Mouse (Mus musculus) kidney, postnatal 4 days (tissue): ENCODE results near the gene Prkg1.
A peak's percentile ranks its signal among the peaks of the same experiment; 100 is the strongest.
"Not testable (repeated sequence)": the region's sequence is repeated elsewhere in the genome, so short reads cannot be mapped to it uniquely, and the experiment has no call there.

Source experiments
- DNase-seq, 2 experiments: peaks; one replicate each; pipeline ENCODE4 v3.0.0; 2021; ENCODE audit warnings: mixed read lengths in 2 of 2

Gene Prkg1

DNA sequence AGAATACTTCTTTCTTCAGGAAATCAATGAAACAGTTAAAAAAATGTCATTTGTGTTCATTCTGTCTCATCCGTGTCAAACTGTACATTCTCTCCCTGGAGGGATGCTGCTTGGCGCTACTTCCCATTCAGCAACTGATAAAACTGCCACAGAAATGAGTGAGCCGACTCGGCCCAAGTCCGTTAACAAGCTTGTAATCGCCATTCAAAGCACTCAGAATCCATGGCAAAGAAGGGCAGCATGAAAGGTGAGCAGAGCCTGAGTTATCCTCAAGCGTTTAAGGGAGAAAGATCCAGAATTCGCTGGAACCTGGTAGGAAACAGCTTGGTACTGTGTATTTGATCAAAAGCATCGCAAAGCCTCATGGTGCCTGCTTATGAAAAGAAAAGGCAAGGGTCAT, 339.6 kb downstream of the Prkg1 start:
- no peak for DNase-seq

DNA sequence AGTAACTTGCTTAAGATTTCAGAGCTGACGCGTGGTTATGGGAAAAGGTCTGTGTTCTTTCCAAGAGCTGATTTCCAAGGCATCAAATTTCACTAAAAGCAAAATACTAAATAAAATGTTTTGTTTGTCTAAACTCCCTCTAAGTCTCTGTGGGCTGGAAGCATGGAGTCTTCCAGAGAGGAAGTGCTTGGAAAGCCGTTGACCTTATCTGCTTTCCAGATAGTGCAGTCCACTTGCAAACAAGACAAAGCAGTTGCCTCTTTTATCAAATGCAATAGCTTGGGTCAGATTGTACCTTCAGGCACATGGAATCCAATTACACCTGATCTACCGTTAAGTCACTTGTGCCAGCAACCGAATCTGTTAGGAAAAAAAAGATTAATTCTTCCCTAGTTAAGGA, 340.5 kb downstream of the Prkg1 start:
- no peak for DNase-seq

DNA sequence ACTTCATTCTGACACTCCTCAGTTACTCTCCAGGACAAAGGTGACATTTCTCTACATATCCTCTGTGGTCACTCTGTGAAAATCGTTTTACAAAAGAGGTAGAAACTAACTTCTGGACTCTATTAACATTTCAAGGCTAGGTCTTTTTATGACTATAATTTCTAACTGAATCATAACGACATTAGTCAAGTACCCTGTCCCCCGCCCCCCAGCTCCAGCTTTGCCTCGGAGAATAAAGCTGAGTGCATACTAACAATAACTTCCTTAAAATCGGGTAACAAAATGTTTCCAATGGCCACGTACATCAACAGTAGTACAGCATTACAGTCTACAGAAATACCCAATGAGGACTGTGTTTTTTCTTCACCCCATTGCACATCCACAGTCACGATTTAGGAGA, 351.3 kb downstream of the Prkg1 start:
- DNase-seq: no peak

GRCm38 (mm10) chr19:31396096-31396495, 368.7 kb downstream of the Prkg1 start:
- no peak for DNase-seq

GRCm38 (mm10) chr19:31385353-31385752, 379.5 kb downstream of the Prkg1 start:
- DNase-seq: no peak

DNA sequence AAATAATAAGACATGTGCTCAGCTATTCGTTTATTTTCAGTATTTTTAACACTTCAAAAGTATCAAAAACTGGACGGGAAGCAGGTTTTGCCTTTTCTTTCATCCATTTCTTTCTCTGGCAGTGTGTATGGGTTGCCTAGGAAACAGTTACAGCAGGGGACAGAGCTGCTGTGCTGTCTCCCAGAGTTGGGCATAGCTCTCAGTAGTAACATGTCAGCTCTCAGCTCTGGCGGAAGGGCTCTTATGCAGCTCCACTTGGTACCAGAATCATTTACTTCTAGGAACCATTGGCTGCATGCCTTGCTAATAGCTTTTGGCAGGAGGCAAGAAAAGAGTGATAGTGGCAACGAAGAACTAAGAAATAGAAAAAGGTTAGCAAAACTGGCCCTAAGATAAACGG, 381.0 kb downstream of the Prkg1 start:
- DNase-seq: no peak

- DNase-seq: no peak
Observed at GRCm38 (mm10) chr19:31370106-31370505, 394.7 kb downstream of the Prkg1 start.

DNA sequence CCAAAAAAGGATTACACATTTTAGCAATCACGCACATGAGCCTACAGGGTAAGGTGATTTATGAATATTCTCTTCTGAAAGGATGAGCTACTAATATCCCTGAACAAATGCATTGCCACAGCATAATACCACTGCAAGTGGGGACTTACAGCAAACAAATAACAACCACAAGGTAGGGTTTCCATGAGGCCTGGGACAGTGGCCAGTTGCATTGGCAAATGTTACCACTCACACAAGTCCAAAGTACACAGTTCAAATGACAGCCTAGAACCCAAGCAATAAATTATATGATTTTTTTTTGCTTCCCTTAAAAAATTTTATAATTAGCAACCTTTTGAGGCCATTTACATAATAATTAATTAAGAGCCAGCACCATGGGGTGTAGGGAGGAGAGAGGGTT, 395.7 kb downstream of the Prkg1 start:
- no peak for DNase-seq

- DNase-seq: no peak
Observed at GRCm38 (mm10) chr19:31362051-31362450, 402.8 kb downstream of the Prkg1 start.

- no peak for DNase-seq
Observed at GRCm38 (mm10) chr19:31361575-31361974, 403.3 kb downstream of the Prkg1 start.

- no peak for DNase-seq
Observed at GRCm38 (mm10) chr19:31361161-31361560, 403.7 kb downstream of the Prkg1 start.

- DNase-seq: no peak
Observed at GRCm38 (mm10) chr19:31354959-31355358, 409.9 kb downstream of the Prkg1 start.

DNA sequence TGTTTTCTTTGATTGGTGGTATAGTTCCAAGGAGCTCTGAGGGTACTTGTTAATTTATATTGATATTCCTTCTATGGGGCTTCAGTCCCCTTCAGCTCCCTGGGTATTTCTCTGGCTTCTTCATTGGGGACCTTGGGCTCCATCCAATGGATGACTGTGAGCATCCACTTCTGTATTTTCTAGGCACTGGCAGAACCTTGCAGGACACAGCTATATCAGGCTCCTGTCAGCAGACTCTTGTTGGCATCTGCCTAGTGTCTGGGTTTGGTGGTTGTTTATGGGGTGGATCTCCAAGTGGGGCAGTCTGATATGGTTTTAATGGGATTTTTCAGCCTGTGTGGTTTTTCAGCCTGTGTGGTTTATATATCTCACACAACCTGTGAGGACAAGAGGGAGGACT, 412.0 kb downstream of the Prkg1 start:
- DNase-seq: not testable (repeated sequence)

GRCm38 (mm10) chr19:31351796-31352195, 413.0 kb downstream of the Prkg1 start:
- no peak for DNase-seq

DNA sequence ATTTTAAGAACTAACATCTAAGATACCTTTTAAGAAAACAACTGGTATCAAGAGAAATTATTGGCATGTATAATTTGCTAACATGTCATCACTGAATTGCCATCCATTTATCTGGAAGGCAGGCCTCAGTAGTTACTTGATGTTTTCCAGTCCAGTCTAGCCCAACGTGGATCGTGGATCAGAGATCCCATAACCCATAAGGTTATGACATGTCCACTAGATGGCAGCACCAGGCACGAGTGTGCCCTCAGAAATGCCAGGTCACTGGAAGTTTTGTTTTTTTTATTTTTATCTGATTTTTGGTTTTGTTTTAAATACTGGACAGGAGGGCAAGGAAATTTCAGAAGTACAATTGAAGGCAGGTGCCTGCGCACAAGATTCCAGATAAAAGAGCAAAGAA, 422.7 kb downstream of the Prkg1 start:
- DNase-seq: peak; percentile 63 to 71

DNA sequence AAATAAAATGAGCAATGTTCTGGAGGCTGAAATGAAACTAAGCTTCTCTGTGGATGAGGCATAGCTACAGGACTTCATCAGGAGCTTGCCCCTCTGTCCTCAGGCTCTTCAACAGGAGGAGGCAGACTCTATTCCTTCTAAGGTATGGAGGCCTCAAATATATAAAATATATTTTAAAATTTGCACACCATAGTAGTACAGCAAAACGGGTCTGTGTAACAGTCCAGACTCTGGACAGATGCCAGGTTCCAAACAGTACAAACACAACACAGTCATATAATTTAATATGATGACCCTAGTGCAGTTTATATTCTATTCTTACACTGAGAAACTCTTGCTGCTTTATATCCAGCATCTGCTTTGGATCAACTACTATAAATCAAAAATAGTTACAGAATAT, 423.9 kb downstream of the Prkg1 start:
- peak in 1 of 2 experiments; percentile 10 for DNase-seq

- no peak for DNase-seq
Observed at GRCm38 (mm10) chr19:31338355-31339101, 426.3 kb downstream of the Prkg1 start.

GRCm38 (mm10) chr19:31337863-31338217, 427.0 kb downstream of the Prkg1 start:
- no peak for DNase-seq

DNA sequence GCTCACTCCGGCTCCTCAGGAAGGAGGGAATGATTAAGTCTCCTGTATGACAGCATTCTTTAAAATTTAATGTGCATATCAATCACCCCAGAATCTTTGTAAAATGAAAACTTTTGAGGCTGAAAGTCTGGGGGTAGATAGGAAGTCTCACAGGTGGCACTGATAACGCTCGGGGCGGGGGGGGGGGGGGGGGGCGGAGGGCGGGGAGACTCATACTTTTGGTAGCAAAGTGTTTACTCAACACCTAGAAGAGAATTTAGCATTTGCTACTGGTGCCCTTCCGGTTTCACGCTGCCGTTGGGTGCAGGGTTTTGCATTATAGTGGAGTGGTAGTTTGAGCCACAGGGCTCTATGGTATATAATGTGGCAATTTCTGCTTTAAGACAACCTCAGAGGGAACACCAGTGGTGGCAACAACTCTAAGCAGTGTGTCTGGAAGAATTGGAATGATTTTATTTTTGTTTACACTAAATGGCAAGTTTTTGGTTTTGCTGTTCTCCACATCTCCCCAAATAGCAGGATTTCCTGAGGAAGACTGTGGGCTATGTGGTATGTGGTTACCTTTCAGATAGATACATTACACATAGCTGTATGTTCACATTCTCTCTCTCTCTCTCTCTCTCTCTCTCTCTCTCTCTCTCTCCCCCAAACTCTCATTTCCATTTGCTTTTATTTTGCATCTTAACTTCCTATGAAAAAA, 427.5 kb downstream of the Prkg1 start:
- no peak for DNase-seq

- peak in 1 of 2 experiments; percentile 18 for DNase-seq
Observed at GRCm38 (mm10) chr19:31336381-31336780, 428.5 kb downstream of the Prkg1 start.

- DNase-seq: no peak
Observed at GRCm38 (mm10) chr19:31329893-31330292, 434.9 kb downstream of the Prkg1 start.

DNA sequence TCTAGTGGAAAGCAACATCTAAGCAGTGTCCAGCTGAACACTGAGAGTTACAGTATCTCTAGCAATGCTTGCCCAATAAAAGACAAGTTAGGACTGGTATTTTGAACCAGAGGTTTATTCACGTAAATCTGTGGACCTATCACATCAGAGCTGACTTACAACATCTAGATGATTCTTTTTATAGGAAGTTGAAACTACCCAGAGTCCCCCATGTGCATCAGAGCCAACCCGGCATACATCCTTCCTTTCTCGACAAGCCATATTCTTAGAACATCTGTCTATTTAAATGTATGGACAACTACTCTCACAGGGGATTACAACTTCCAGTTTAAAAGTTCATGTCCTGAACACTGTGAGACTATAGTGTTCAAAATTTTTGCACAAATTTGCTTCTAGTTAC, 460.1 kb downstream of the Prkg1 start:
- no peak for DNase-seq

DNA sequence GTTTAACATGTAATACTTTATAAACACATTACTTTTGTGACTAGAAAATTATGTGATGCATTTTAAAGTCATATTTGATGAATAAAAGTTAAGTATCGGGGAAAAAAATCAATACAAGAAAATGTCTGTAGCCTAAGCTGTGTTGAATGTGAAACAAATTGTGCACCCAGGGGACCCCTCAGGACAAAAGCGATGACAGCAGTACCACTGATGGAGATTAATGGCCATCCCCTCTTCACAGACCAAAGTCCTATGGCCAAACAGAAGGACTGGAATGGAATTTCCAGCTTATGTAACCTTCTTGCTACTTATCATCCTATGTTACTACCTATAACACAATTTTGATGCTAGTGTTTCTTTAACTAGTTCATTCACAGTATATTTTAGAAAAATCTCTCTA, 473.6 kb downstream of the Prkg1 start:
- no peak for DNase-seq

GRCm38 (mm10) chr19:31284581-31284980, 480.3 kb downstream of the Prkg1 start:
- DNase-seq: no peak

GRCm38 (mm10) chr19:31284126-31284525, 480.7 kb downstream of the Prkg1 start:
- no peak for DNase-seq
